Mouse (Mus musculus) layer of hippocampus, postnatal 36 days (tissue): ENCODE data around the gene Tnik. TPM values are rescaled to one million over a fixed set of nuclear protein-coding genes. Genes with fewer than 3 reads are reported as not detected.

ENCODE experiments used
- DNase-seq, 2 experiments: peaks; one replicate each; pipeline ENCODE4 v3.0.0; 2022
- total RNA-seq, 2 experiments: library from RNA; stranded (reverse); gene quantifications; 2 replicates each; pipeline ENCODE4 v1.2.3; 2021

Tnik gene
- total RNA-seq, 2 experiments from 2014 or later, result 197 to 209 TPM

DNA sequence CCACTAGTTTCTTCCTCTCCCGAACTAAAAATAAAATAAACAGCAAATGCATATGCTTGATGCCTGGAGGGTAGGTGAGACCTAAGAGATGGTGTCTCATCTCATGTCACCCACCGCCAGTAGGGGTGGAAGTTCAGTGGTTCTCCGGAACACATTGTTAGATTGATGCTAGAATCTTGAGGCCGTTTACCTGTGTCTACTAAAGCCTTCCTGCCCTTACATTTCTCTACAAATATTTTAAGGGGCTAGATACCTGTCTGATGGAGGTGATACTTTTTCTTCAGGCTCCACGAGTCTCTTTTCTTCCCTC lies 1.8 kb downstream of the Tnik start:
- DNase-seq, result no peak

GRCm38 (mm10) chr3:28265183-28265582 lies 2.2 kb downstream of the Tnik start:
- peak; percentile 21 to 38 for DNase-seq

DNA sequence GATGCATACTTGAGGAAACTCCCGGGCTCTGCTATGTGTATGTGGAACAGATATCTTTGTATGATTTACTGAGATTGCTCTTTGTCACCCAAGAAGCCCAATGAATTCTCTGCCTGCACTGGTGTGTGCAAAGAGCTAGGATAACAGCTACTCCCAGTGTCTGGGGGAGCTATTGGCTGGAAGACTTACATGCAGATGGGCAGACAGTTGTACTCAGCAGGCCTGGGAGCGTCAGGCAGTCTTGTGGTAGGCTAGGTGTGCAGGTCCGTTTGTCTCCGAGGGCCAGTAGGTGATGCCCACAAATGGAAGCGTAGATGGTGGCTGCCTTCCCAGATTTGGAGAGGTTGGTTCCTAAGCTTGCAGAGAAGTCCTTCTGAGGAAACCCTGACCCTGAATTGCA lies 2.6 kb downstream of the Tnik start:
- peak in 1 of 2 experiments; percentile 17 for DNase-seq

GRCm38 (mm10) chr3:28267211-28267610 lies 4.2 kb downstream of the Tnik start:
- DNase-seq, result no peak

GRCm38 (mm10) chr3:28269716-28270115 lies 6.7 kb downstream of the Tnik start:
- DNase-seq, result no peak

DNA sequence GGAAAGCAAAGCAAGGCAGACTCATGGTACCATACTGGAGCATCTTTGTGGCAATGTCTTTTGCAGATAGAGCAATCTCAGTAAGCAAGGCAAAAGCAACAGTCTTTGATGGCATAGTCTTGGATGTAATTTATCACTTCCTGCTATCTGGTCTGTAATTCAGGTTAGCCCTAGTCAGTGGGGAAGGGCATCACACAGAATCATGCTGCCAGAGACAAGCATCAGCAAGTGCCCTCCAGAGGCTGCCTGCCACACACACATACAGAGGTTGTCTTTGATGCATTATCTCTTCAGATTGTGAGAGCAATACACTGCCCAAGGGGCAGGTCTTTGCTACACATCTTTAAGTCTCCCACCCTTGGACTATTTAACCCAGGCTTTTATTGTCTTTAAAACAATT lies 8.9 kb downstream of the Tnik start:
- DNase-seq, result no peak

- DNase-seq, result no peak
Measured at GRCm38 (mm10) chr3:28274763-28275162, 11.7 kb downstream of the Tnik start.

DNA sequence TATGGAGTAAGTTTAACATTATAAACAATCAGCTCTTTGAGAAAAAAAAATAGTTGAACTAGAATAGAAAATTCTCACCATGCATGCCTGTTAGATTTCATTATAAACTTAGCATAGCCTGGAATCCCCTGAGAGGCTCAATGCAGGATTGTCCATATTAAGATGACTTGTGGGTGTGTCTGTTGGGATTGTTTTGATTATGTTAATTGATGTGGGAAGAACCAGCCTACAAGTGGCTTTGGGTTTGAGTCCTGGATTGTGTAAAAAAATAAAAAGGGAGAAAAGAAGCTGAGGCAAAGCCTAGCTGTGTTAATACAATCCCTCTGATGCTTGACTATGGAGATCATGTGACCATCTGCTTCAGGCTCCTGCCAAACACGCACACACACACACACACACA lies 26.7 kb downstream of the Tnik start:
- no peak for DNase-seq

GRCm38 (mm10) chr3:28301378-28301777 lies 38.4 kb downstream of the Tnik start:
- no peak for DNase-seq

GRCm38 (mm10) chr3:28303915-28304314 lies 40.9 kb downstream of the Tnik start:
- no peak for DNase-seq

DNA sequence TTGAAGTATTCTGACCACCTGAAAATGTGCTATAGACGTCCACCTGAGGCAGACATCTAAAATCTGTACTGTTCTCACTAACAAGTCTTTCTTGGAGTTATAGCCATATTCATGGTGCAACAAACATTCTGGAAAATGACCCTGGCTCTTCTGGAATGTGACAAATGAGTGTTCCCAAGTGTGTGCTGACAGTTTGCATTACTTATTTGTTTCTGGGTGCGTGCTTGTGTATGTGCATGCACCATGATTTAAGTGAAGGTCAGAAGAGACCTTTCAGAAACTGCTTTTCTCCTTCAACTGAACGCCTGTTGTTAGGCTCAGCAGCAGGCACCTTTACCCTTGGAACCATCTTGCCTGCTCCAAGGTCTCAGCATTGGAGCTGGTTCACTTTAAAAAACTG lies 43.8 kb downstream of the Tnik start:
- DNase-seq, result no peak

DNA sequence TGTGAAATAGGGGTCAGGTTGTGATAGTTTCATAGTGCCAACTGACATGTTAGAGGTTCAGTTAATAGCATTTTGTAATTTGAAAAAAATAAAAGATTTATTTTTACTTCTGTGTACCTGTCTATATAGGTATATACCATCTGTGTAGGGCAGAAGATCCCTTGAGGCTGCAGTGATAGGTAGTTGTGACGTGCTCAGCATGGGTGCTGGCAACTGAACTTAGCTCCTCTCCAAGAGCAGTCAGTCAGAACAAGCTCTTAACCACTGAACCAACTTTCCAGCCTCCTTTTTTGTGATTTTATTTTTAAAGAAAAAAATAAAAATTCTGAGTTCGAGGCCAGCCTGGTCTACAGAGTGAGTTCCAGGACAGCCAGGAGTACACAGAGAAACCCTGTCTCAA lies 51.4 kb downstream of the Tnik start:
- no peak for DNase-seq

GRCm38 (mm10) chr3:28317339-28317738 lies 54.3 kb downstream of the Tnik start:
- no peak for DNase-seq

DNA sequence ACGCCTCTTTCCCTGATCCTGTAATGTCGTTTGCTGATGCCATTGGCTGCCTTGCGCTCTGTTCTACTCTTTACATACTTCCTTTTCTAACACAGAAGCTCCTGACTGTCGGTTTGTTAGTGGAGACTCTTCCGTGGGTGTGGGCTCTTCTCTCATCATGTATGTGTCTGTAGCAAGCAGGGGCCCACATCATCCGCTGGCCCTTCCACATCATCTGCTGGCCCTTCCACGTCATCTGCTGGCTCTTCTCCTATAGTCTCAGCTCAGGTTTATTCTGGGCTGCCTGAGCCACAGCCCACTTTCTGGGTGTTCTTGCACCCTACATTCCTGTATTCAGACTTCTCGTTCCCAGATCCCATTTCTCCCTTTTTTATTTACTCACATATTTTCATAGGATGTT lies 58.6 kb downstream of the Tnik start:
- no peak for DNase-seq

DNA sequence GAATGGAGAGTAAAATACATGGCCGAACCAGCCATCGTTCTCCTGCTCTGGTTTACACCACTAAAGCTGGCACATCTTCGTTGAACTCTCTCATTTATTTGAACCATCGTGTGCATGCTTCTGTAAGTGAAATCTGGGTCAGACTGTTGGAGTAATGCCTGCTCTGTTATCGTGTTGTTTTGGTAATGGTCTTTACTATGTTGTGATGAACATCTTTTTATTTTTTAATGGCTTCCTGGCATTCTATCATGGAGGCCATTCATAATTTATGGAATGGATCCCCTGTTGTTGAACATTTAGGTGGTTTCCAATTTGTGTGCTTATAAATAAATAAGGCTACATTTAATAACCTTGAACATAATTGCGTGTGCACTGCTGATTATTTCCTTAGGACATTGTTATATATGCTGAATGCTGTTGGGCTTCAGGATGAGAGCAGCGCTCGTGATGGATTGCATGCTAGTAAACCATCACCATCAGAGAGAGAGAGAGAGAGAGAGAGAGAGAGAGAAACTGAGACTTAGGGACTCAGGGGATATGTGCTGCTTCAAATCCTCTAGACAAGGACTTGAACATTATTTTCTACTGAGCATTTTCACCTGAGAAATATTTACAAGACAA lies 62.7 kb downstream of the Tnik start:
- no peak for DNase-seq

- DNase-seq, result no peak
Measured at GRCm38 (mm10) chr3:28332316-28332715, 69.3 kb downstream of the Tnik start.

DNA sequence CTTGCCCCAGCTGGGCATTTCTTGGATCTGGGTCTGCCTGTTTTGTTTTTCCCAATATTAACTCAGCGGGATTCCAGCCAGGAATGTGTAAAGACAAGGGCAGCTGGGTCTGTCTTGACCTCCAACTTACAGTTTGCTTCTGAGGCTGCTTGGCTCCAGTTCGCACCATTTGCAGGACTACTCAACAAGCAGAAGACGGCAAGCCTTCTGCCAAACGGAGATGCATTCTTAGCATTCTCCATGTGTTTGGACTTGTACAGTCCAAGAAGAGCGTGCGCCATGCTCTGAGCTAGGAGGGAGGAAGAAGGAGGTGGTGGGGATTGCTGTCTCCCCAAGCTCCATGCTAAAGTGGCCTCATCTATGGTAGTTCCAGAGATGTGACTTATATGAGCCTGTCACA lies 70.9 kb downstream of the Tnik start:
- no peak for DNase-seq

DNA sequence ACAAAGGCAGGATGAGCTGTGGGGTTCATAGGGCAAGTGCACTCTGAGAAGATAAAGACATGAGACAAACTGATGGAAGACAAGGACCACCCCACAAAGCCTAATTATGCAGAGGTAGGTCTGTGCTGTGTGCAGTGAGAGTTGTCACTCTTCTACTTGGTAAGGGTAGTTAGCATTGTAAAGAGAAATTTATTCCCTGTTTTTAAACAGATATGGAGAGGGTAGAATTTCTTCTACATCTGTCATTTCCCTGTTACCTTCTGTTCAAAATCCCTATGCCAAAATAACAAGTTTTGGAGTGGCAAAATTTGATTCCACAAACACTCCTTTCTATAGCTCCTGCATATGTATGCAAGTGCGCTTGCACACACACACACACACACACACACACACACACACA lies 71.5 kb downstream of the Tnik start:
- no peak for DNase-seq

DNA sequence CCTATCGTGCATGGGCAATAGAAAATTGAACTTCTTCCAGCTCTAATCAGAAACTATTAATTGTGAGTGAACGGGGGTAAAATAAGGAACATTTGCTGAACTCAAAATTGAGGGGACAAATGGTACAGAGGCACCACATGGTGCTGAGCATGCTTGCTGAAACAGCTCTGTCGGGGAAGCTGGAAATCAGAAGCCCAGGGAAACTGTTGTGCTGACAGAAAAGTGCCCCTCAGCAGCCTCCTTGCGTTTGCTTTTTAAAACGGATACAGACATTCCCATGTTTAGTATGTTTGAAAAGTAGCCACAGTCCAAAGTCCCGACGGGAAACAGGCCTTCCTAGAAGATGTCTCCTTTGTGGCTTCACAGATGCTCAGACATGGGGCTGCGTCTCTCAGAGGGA lies 77.1 kb downstream of the Tnik start:
- DNase-seq, result peak; percentile 40 to 65

GRCm38 (mm10) chr3:28343204-28343603 lies 80.2 kb downstream of the Tnik start:
- no peak for DNase-seq

DNA sequence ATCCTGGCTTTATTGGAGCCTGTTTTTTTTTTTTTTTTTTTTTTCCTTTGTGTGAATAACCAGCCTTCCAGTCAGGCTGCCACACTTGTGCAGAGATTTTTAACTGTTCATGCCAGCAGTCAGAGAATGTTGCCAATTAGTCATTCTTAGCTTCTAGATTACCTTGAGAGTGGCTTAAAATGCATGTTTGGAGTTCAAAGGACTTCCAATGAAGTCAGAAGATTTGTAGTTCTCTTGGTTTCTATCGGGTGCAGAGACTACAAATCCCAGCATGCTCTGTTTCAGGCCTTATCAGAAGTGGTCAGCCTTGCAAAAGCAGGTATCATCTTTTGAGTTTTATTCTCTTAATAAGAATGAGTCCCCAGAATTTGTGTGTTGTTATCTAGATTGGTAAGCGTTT lies 80.6 kb downstream of the Tnik start:
- DNase-seq, result no peak

- no peak for DNase-seq
Measured at GRCm38 (mm10) chr3:28345446-28345845, 82.4 kb downstream of the Tnik start.

GRCm38 (mm10) chr3:28345961-28346360 lies 82.9 kb downstream of the Tnik start:
- no peak for DNase-seq

DNA sequence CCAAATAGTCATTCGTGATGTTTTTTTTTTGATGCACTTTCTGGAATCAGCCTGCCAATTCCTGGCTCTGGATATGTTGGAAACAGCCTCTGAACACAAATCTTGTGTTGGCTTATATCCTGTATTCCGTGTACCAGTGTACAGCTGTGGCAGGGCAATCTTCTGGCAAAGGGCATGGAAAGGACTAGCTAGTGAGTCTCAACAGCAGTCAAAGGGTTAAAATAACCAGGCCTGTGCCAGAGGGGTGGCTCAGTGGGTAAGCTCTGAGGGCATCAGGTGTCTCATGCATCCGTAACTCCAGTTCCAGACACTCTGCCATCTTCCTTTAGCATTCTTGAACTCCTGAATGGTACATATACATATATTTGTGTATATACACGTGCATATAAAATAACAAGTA lies 83.5 kb downstream of the Tnik start:
- no peak for DNase-seq

DNA sequence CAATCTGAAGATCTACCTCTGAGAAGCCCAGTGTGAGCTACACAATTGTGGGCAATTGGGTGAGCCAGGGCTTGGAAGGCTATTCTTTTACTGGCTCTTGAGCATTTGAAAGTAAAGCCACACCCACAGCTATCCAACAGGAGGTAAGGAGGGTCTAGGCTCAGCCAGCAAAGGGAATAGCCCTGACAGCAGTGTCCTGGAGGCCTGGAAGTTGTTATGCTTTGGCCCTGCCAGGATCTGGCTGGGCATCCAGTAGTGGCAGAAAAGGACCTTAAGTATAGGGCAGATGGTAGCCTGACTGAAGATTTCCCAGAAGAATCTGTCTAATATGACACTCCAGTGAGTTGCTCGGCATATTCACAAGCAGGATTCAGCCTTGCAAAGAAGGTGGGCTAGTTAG lies 85.7 kb downstream of the Tnik start:
- DNase-seq, result no peak
